Mouse (Mus musculus): ENCODE measurements around the gene Pus7.

DNA sequence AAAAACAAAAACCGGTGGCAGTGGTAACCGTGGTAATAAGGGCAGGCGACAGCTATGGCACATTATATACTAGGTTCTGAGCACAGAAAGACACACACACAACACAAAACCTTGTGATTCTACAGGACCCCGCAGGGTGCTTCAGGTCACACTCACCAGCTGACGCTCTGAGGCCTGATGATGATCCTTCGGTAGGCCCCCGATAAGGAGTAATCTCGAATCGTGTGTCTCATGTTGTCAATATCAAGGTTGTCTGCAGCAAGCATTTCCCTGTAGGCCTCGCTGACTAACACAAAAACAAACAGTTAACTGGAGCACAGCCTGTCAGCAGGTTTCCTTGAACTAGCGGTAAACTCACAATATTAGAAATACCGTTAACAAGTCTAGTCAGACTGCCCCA lies 40.2 kb downstream of the Pus7 start:
- TF ChIP-seq POLR2A (IDR thresholded peaks at IDR 0.05; ENCODE audit: low read depth, low read length) (no peak), CTCF (conservative IDR thresholded peaks at IDR 0.05; ENCODE audit: insufficient read depth, insufficient read length, low read depth, low read length) (no peak)
